8 mouse cellular contexts compared by ENCODE assay signal in genomic region chr4:137388059-137388794, GRCm38 (mm10). TPM values are rescaled to one million over a fixed set of nuclear protein-coding genes. Genes with fewer than 3 reads are reported as not detected.
A peak's percentile ranks its signal among the peaks of the same experiment; 100 is the strongest.
DNase-seq lines count a peak whose midpoint lies in the region; ATAC-seq and TF ChIP-seq lines count a peak whose summit lies in the region.

No protein-coding gene starts in this region.

- no peaks in the 10 kb centered on the region for H3K27me3 ChIP-seq in forebrain, embryonic 10.5 days (ENCODE audit: poor library complexity, severe bottlenecking)
- no peaks in the 10 kb centered on the region for H3K27me3 ChIP-seq in heart, embryonic 15.5 days
- no peaks in the 10 kb centered on the region for H3K27me3 ChIP-seq in liver, embryonic 14.5 days (ENCODE audit: control insufficient read depth, insufficient read depth, low read length)
- H3K27me3 ChIP-seq in neural tube, embryonic 11.5 days (ENCODE audit: control insufficient read depth, insufficient read depth, low read length): no peaks in the 10 kb centered on the region
- H3K27me3 ChIP-seq in stomach, postnatal 0 days (ENCODE audit: control insufficient read depth, insufficient read depth, low read length): no peaks in the 10 kb centered on the region

- DNase-seq in CD8-positive naive resting alpha-beta T cell, adult 2 months (ENCODE audit: low read depth in 2 of 2, low spot score in 2 of 2): peak; percentile 70 to 74
- peak; percentile 86 for DNase-seq in c-Kit-positive CD71-negative TER-119-negative erythroid progenitor cells, embryonic 14.5 days (ENCODE audit: low read depth)
- peak; percentile 91 for DNase-seq in forebrain, embryonic 10.5 days (ENCODE audit: extremely low spot score, low spot score)
- DNase-seq in kidney, postnatal 25 days: peak; percentile 86 to 93
- DNase-seq in liver, embryonic 14.5 days (ENCODE audit: low read depth in 3 of 3, low spot score in 3 of 3): peak; percentile 78 to 88 (median 81)
- DNase-seq in neural tube, embryonic 11.5 days (ENCODE audit: low spot score): peak; percentile 91
- DNase-seq in stomach, postnatal 0 days (ENCODE audit: low spot score): peak; percentile 89

- 1% methylated on average over 46 of the region's 46 CpGs for WGBS in forebrain, embryonic 10.5 days
- 2% methylated on average over 46 of the region's 46 CpGs for WGBS in heart, embryonic 15.5 days
- under 1% methylated on average over 46 of the region's 46 CpGs for WGBS in liver, embryonic 14.5 days (ENCODE audit: insufficient replicate concordance)
- 1% methylated on average over 46 of the region's 46 CpGs for WGBS in neural tube, embryonic 11.5 days
- under 1% methylated on average over 46 of the region's 46 CpGs for WGBS in stomach, postnatal 0 days

- peak; percentile 57 for TF ChIP-seq EP300 in liver, embryonic 14.5 days (IDR thresholded peaks at IDR 0.05; ENCODE audit: low read depth)
- peak; percentile 83 for TF ChIP-seq EP300 in stomach, postnatal 0 days (optimal IDR thresholded peaks at IDR 0.05)

- peaks cover 16% of the 10 kb centered on the region for H3K36me3 ChIP-seq in forebrain, embryonic 10.5 days (replicated peaks)
- H3K36me3 ChIP-seq in heart, embryonic 15.5 days: no peaks in the 10 kb centered on the region
- H3K36me3 ChIP-seq in liver, embryonic 14.5 days (replicated peaks; ENCODE audit: control insufficient read depth, insufficient read depth, low read depth): no peaks in the 10 kb centered on the region
- no peaks in the 10 kb centered on the region for H3K36me3 ChIP-seq in neural tube, embryonic 11.5 days (ENCODE audit: control insufficient read depth, insufficient read depth, low read length)
- H3K36me3 ChIP-seq in stomach, postnatal 0 days (ENCODE audit: control insufficient read depth, insufficient read depth, low read length): no peaks in the 10 kb centered on the region

- TF ChIP-seq CTCF in liver, embryonic 14.5 days (IDR thresholded peaks at IDR 0.05; ENCODE audit: low read depth): 0 out of 2 replicates have a peak, but pooled peaks have one; percentile 18
- TF ChIP-seq CTCF in stomach, postnatal 0 days (IDR thresholded peaks at IDR 0.05; ENCODE audit: low read depth): no peak; the same call in 1 of the 2 replicates

- H3K4me2 ChIP-seq in heart, embryonic 15.5 days: peak overlapping the region; percentile 79
- peak overlapping the region; percentile 86 for H3K4me2 ChIP-seq in liver, embryonic 14.5 days (ENCODE audit: low read depth)
- peak overlapping the region; percentile 88 for H3K4me2 ChIP-seq in neural tube, embryonic 11.5 days (ENCODE audit: low read depth)
- H3K4me2 ChIP-seq in stomach, postnatal 0 days (replicated peaks; ENCODE audit: low read depth): peak overlapping the region; percentile 79

- H3K9ac ChIP-seq in heart, embryonic 15.5 days: peak overlapping the region; percentile 85
- H3K9ac ChIP-seq in liver, embryonic 14.5 days (replicated peaks): peak overlapping the region; percentile 87
- peak overlapping the region; percentile 92 for H3K9ac ChIP-seq in neural tube, embryonic 11.5 days (ENCODE audit: low read length)
- peak overlapping the region; percentile 82 for H3K9ac ChIP-seq in stomach, postnatal 0 days (ENCODE audit: low read length)

- H3K9me3 ChIP-seq in forebrain, embryonic 10.5 days: no peaks in the 10 kb centered on the region; the same call in 1 of the 2 replicates
- no peaks in the 10 kb centered on the region for H3K9me3 ChIP-seq in heart, embryonic 15.5 days (replicated peaks)
- peaks cover 2% of the 10 kb centered on the region; the same call in 1 of the 2 replicates for H3K9me3 ChIP-seq in liver, embryonic 14.5 days (ENCODE audit: control insufficient read depth, low read length)
- H3K9me3 ChIP-seq in neural tube, embryonic 11.5 days (ENCODE audit: control insufficient read depth, low read length): no peaks in the 10 kb centered on the region
- H3K9me3 ChIP-seq in stomach, postnatal 0 days (ENCODE audit: control insufficient read depth, low read length): no peaks in the 10 kb centered on the region

- peak; percentile 91 for ATAC-seq in heart, embryonic 15.5 days (replicated peaks; ENCODE audit: insufficient number of reproducible peaks, insufficient read depth, low FRiP score, low read depth)
- ATAC-seq in liver, embryonic 14.5 days (ENCODE audit: insufficient read depth): peak; percentile 88
- ATAC-seq in neural tube, embryonic 11.5 days (ENCODE audit: insufficient read depth, low FRiP score, low TSS enrichment): peak; percentile 74
- ATAC-seq in stomach, postnatal 0 days (ENCODE audit: low FRiP score, low TSS enrichment): peak; percentile 90

- peak overlapping the region; percentile 94 for H3K27ac ChIP-seq in forebrain, embryonic 10.5 days
- peak overlapping the region; percentile 96 for H3K27ac ChIP-seq in heart, embryonic 15.5 days
- peak overlapping the region; percentile 90 for H3K27ac ChIP-seq in liver, embryonic 14.5 days
- peak overlapping the region; percentile 86 for H3K27ac ChIP-seq in neural tube, embryonic 11.5 days (ENCODE audit: low read depth, low read length)
- peak overlapping the region; percentile 92 for H3K27ac ChIP-seq in stomach, postnatal 0 days (replicated peaks)

- peak overlapping the region; percentile 69 for H3K4me3 ChIP-seq in forebrain, embryonic 10.5 days
- peak overlapping the region; percentile 67 for H3K4me3 ChIP-seq in heart, embryonic 15.5 days
- H3K4me3 ChIP-seq in liver, embryonic 14.5 days (ENCODE audit: insufficient read depth in 1 of 2, low read depth in 2 of 2, low read length in 2 of 2): peak overlapping the region; percentile 60 to 82
- H3K4me3 ChIP-seq in neural tube, embryonic 11.5 days (ENCODE audit: low read depth, low read length): peak overlapping the region; percentile 87
- H3K4me3 ChIP-seq in stomach, postnatal 0 days (ENCODE audit: low read depth, low read length): peak overlapping the region; percentile 75

- peaks cover 23% of the 10 kb centered on the region for H3K4me1 ChIP-seq in forebrain, embryonic 10.5 days
- peaks cover 8% of the 10 kb centered on the region for H3K4me1 ChIP-seq in heart, embryonic 15.5 days (replicated peaks)
- H3K4me1 ChIP-seq in liver, embryonic 14.5 days (replicated peaks; ENCODE audit: control insufficient read depth in 2 of 2, insufficient read depth in 2 of 2, low read length in 1 of 2): peaks cover 6 to 21% of the 10 kb centered on the region in 2 experiments
- no peaks in the 10 kb centered on the region for H3K4me1 ChIP-seq in neural tube, embryonic 11.5 days (ENCODE audit: control insufficient read depth, insufficient read depth, low read length)
- H3K4me1 ChIP-seq in stomach, postnatal 0 days (replicated peaks; ENCODE audit: control insufficient read depth, insufficient read depth): no peaks in the 10 kb centered on the region; the same call in 1 of the 2 replicates

RNA-seq across cellular contexts. Expression of gene Cela3a, which starts 21.4 kb away (rescaled TPM):
- not detected in 2 replicates for polyA plus RNA-seq in forebrain, embryonic 10.5 days (2016; fragmentation: Nextera tagmentation; extraction: Ambion mirVana)
- polyA plus RNA-seq in heart, embryonic 15.5 days (2015; fragmentation: Nextera tagmentation; extraction: Ambion mirVana): not detected in 2 replicates
- not detected in 2 replicates for polyA plus RNA-seq in liver, embryonic 14.5 days (2012; rRNA removed)
- polyA plus RNA-seq in liver, embryonic 14.5 days (2014; fragmentation: Nextera tagmentation; extraction: Ambion mirVana): not detected in 2 replicates
- polyA plus RNA-seq in neural tube, embryonic 11.5 days (2014; fragmentation: Nextera tagmentation; extraction: Ambion mirVana): not detected in 2 replicates
- polyA plus RNA-seq in stomach, postnatal 0 days (2015; fragmentation: Nextera tagmentation; extraction: Ambion mirVana): not detected in 2 replicates

RNA-seq across cellular contexts. Expression of gene Cdc42, which starts 30.7 kb away (rescaled TPM):
- polyA plus RNA-seq in forebrain, embryonic 10.5 days (2016; fragmentation: Nextera tagmentation; extraction: Ambion mirVana): 567 and 573 TPM in 2 replicates
- 462 and 495 TPM in 2 replicates for polyA plus RNA-seq in heart, embryonic 15.5 days (2015; fragmentation: Nextera tagmentation; extraction: Ambion mirVana)
- 67.7 and 91.6 TPM in 2 replicates for polyA plus RNA-seq in liver, embryonic 14.5 days (2012; rRNA removed)
- 259 and 262 TPM in 2 replicates for polyA plus RNA-seq in liver, embryonic 14.5 days (2014; fragmentation: Nextera tagmentation; extraction: Ambion mirVana)
- 722 and 745 TPM in 2 replicates for polyA plus RNA-seq in neural tube, embryonic 11.5 days (2014; fragmentation: Nextera tagmentation; extraction: Ambion mirVana)
- 445 and 456 TPM in 2 replicates for polyA plus RNA-seq in stomach, postnatal 0 days (2015; fragmentation: Nextera tagmentation; extraction: Ambion mirVana)

RNA-seq across cellular contexts. Expression of gene Cela3b, which starts 42.1 kb away (rescaled TPM):
- not detected in 2 replicates for polyA plus RNA-seq in forebrain, embryonic 10.5 days (2016; fragmentation: Nextera tagmentation; extraction: Ambion mirVana)
- not detected in 2 replicates for polyA plus RNA-seq in heart, embryonic 15.5 days (2015; fragmentation: Nextera tagmentation; extraction: Ambion mirVana)
- 0.06 TPM in 2 replicates for polyA plus RNA-seq in liver, embryonic 14.5 days (2012; rRNA removed)
- not detected in 2 replicates for polyA plus RNA-seq in liver, embryonic 14.5 days (2014; fragmentation: Nextera tagmentation; extraction: Ambion mirVana)
- polyA plus RNA-seq in neural tube, embryonic 11.5 days (2014; fragmentation: Nextera tagmentation; extraction: Ambion mirVana): not detected in 2 replicates
- polyA plus RNA-seq in stomach, postnatal 0 days (2015; fragmentation: Nextera tagmentation; extraction: Ambion mirVana): 4.1 and 4.8 TPM in 2 replicates

Comparison
In these comparisons a context has a peak if more than half of its experiments do, and no peak if none do; other contexts are left out.
1. Peak in every context shown above with its lines: DNase-seq, ATAC-seq, H3K4me3 ChIP-seq and H3K27ac ChIP-seq.